Mouse (Mus musculus) neural tube, embryonic 15.5 days (tissue): ENCODE results near the gene Rnf214. TPM values are rescaled to one million over a fixed set of nuclear protein-coding genes. Genes with fewer than 3 reads are reported as not detected.
"Not testable (repeated sequence)": the region's sequence is repeated elsewhere in the genome, so short reads cannot be mapped to it uniquely, and the experiment has no call there.

Experiments
- ATAC-seq: fragments of 200-750 bp; cut with Nextera tagmentation; 2 replicates; pipeline ENCODE4 v1.8.0; 2017; ENCODE audit warnings: mild to moderate bottlenecking, moderate TSS enrichment, moderate library complexity; ENCODE audit not compliant: low FRiP score
- H3K27ac ChIP-seq: fragments of 300-500 bp; sonication (generic); replicated peaks from 2 replicates; pipeline ENCODE4 v1.5.1; 2015; ENCODE audit warnings: mild to moderate bottlenecking, inconsistent platforms
- H3K27me3 ChIP-seq: fragments of 300-500 bp; sonication (generic); replicated peaks from 2 replicates; pipeline ENCODE4 v1.6.1; 2015; ENCODE audit warnings: inconsistent platforms
- H3K36me3 ChIP-seq: fragments of 300-500 bp; sonication (generic); 2 replicates; pipeline ENCODE4 v1.6.1; 2015; ENCODE audit warnings: inconsistent platforms
- H3K4me1 ChIP-seq: fragments of 300-500 bp; sonication (generic); 2 replicates; pipeline ENCODE4 v1.6.1; 2015; ENCODE audit warnings: inconsistent platforms
- H3K4me2 ChIP-seq: fragments of 300-500 bp; sonication (generic); 2 replicates; pipeline ENCODE4 v1.6.1; 2015; ENCODE audit warnings: inconsistent platforms, mild to moderate bottlenecking, moderate library complexity
- H3K4me3 ChIP-seq: fragments of 300-500 bp; sonication (generic); replicated peaks from 2 replicates; pipeline ENCODE4 v1.5.1; 2015; ENCODE audit warnings: mild to moderate bottlenecking, inconsistent platforms
- H3K9ac ChIP-seq: fragments of 300-500 bp; sonication (generic); replicated peaks from 2 replicates; pipeline ENCODE4 v1.6.1; 2015; ENCODE audit warnings: mild to moderate bottlenecking, inconsistent platforms
- H3K9me3 ChIP-seq: fragments of 300-500 bp; sonication (generic); replicated peaks from 2 replicates; pipeline ENCODE4 v1.6.1; 2016; ENCODE audit warnings: inconsistent platforms
- WGBS: fragments of 180-500 bp; shearing (Covaris S2); methylation state at CpG from one replicate; pipeline ENCODE4 v1.1.7; 2015; ENCODE audit warnings: mixed read lengths; 5-methylcytosine and 5-hydroxymethylcytosine counted together
- polyA plus RNA-seq: library from polyadenylated mRNA; unstranded; fragments of >200 nt; fragmentation: Nextera tagmentation; extraction: Ambion mirVana; gene quantifications from 2 replicates; pipeline ENCODE4 v1.2.1, GENCODE M21; 2015

Gene Rnf214
- polyA plus RNA-seq, 1 experiment from 2014 or later, result 83.6 TPM

- no peak overlapping the region for H3K27ac ChIP-seq
- no peak overlapping the region for H3K4me3 ChIP-seq
- no peak overlapping the region for H3K9ac ChIP-seq
- no peak overlapping the region for H3K4me2 ChIP-seq
- H3K27me3 ChIP-seq, result no peaks in the 10 kb centered on the region
- peaks cover 44% of the 10 kb centered on the region for H3K4me1 ChIP-seq
- WGBS, result 74% methylated on average over 5 of the region's 5 CpGs
- no peaks in the 10 kb centered on the region for H3K9me3 ChIP-seq
- H3K36me3 ChIP-seq, result peaks cover 2% of the 10 kb centered on the region; the same call in 1 of the 2 replicates
- ATAC-seq, result no peak
Observed at GRCm38 (mm10) chr9:45846891-45847460, 59.7 kb downstream of the Rnf214 start.

DNA sequence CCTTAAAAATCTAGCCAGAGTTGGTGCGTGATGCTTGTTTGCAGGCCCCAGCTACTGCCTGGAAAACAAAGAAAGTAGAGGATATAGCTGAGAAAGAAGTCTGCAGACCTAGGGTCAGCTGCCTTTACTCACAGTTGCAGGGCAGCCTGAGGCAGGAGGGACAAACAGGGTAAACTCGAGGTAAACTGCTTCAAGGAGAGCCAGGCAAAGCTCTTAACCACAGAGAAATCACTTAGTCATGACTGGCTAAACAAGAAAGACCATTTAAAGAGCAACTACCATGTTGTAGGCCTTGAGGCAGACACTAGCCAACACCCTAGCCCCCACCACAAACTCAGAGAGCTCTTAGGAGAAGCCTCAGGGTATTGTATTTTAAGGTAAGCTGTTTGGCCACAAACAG lies 60.5 kb downstream of the Rnf214 start:
- not testable (repeated sequence) for ATAC-seq, H3K9me3 ChIP-seq, H3K9ac ChIP-seq, H3K36me3 ChIP-seq, H3K27me3 ChIP-seq, H3K4me3 ChIP-seq, H3K27ac ChIP-seq, H3K4me2 ChIP-seq
- WGBS, result 82% methylated on average over 2 of the region's 2 CpGs
- peaks cover 50% of the 10 kb centered on the region for H3K4me1 ChIP-seq

GRCm38 (mm10) chr9:45845541-45845940 lies 61.2 kb downstream of the Rnf214 start:
- WGBS, result 79% methylated on average over 3 of the region's 3 CpGs
- Histone ChIP-seq H3K9me3 (no peaks in the 10 kb centered on the region), H3K4me1 (peaks cover 50% of the 10 kb centered on the region), H3K36me3 (0 out of 2 replicates have a peak, but pooled peaks cover 2% of the 10 kb centered on the region), H3K4me2 (no peak overlapping the region), H3K9ac (no peak overlapping the region), H3K4me3 (no peak overlapping the region), H3K27ac (no peak overlapping the region), H3K27me3 (no peaks in the 10 kb centered on the region)
- no peak for ATAC-seq

DNA sequence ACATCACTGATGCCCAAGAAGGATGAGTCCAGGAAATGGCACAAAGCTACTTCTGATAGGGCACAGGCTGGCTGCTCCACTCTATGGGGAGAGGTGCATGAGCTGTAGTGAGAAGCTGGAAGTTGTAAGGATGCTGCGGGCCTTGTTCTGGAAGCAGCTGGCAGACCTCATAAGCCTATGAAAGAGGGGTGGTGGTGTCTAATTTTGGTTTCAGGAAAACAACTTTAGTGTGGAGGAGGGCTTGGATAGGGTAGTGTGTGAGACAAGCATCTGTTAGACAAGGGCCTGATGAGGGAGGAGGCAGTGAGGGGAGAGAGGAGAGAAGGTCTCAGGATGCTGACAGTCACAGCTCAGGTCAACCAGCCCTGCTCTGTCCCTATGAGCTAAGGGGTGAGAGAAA lies 62.9 kb downstream of the Rnf214 start:
- no peak overlapping the region for H3K4me2 ChIP-seq
- H3K4me3 ChIP-seq, result no peak overlapping the region
- H3K9ac ChIP-seq, result no peak overlapping the region
- no peaks in the 10 kb centered on the region for H3K9me3 ChIP-seq
- 96% methylated on average over 1 of the region's 1 CpGs for WGBS
- 0 out of 2 replicates have a peak, but pooled peaks cover 2% of the 10 kb centered on the region for H3K36me3 ChIP-seq
- H3K27me3 ChIP-seq, result no peaks in the 10 kb centered on the region
- H3K4me1 ChIP-seq, result peaks cover 46% of the 10 kb centered on the region
- H3K27ac ChIP-seq, result no peak overlapping the region
- no peak for ATAC-seq

GRCm38 (mm10) chr9:45843007-45843406 lies 63.7 kb downstream of the Rnf214 start:
- peaks cover 43% of the 10 kb centered on the region for H3K4me1 ChIP-seq
- ATAC-seq, result no peak
- H3K4me2 ChIP-seq, result no peak overlapping the region
- WGBS, result 83% methylated on average over 5 of the region's 5 CpGs
- H3K27ac ChIP-seq, result no peak overlapping the region
- H3K9ac ChIP-seq, result no peak overlapping the region
- 0 out of 2 replicates have a peak, but pooled peaks cover 2% of the 10 kb centered on the region for H3K36me3 ChIP-seq
- no peaks in the 10 kb centered on the region for H3K27me3 ChIP-seq
- H3K4me3 ChIP-seq, result no peak overlapping the region
- no peaks in the 10 kb centered on the region for H3K9me3 ChIP-seq

DNA sequence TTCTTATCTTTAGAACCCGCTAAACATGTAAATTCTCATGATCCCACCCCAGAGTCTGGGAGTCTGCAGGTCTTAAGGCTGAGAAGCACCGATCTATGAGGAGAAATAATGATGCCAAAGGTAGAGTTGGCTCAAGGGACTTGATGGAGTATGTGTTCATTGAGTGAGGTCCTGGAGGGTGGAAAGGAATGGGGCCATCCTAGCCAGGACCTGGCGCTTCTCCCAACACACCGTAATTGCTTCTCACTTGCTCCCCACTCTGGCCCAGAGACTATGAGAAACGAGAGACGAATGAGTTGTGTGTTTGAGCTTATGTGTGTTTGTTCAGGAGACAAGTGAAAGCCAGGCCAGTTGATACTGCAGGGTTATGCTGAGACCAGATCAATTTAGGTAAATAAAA lies 65.3 kb downstream of the Rnf214 start:
- no peak for ATAC-seq
- Histone ChIP-seq H3K27ac (no peak overlapping the region), H3K27me3 (no peaks in the 10 kb centered on the region), H3K9me3 (no peaks in the 10 kb centered on the region), H3K4me2 (peak overlapping the region; percentile 96), H3K36me3 (0 out of 2 replicates have a peak, but pooled peaks cover 2% of the 10 kb centered on the region), H3K4me1 (peaks cover 45% of the 10 kb centered on the region), H3K9ac (no peak overlapping the region), H3K4me3 (no peak overlapping the region)
- WGBS, result 78% methylated on average over 6 of the region's 6 CpGs

- H3K4me1 ChIP-seq, result peaks cover 45% of the 10 kb centered on the region
- H3K9me3 ChIP-seq, result no peaks in the 10 kb centered on the region
- H3K4me3 ChIP-seq, result peak overlapping the region; percentile 93
- WGBS, result 71% methylated on average over 5 of the region's 5 CpGs
- H3K27ac ChIP-seq, result no peak overlapping the region
- H3K27me3 ChIP-seq, result no peaks in the 10 kb centered on the region
- ATAC-seq, result no peak
- H3K9ac ChIP-seq, result peak overlapping the region; percentile 97; the same call in 1 of the 2 replicates
- 0 out of 2 replicates have a peak, but pooled peaks cover 2% of the 10 kb centered on the region for H3K36me3 ChIP-seq
- H3K4me2 ChIP-seq, result peak overlapping the region; percentile 96
Observed at GRCm38 (mm10) chr9:45840331-45840730, 66.4 kb downstream of the Rnf214 start.

DNA sequence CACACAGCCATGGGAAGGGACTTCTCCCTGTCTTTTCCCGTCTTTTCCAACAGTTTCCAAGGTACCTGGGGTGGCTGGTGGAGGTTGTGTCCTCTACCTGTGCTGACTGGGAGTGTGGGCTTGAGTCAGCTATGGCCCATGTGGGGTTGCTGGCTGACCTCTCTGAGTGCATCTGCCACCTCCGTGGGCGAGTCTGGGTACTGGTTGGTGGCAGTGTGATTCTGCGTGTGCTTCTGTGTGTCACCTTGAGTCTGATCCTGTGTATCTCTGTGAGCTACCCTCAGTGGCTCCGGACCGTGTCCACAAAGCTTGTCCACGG lies 66.8 kb downstream of the Rnf214 start:
- 0 out of 2 replicates have a peak, but pooled peaks cover 2% of the 10 kb centered on the region for H3K36me3 ChIP-seq
- no peak overlapping the region for H3K27ac ChIP-seq
- H3K9me3 ChIP-seq, result no peaks in the 10 kb centered on the region
- ATAC-seq, result no peak
- peak overlapping the region; percentile 97 for H3K9ac ChIP-seq
- peaks cover 45% of the 10 kb centered on the region for H3K4me1 ChIP-seq
- H3K4me3 ChIP-seq, result peak overlapping the region; percentile 93
- no peaks in the 10 kb centered on the region for H3K27me3 ChIP-seq
- H3K4me2 ChIP-seq, result peak overlapping the region; percentile 96
- 77% methylated on average over 7 of the region's 7 CpGs for WGBS

- H3K27ac ChIP-seq, result peak overlapping the region; percentile 82
- WGBS, result 16% methylated on average over 16 of the region's 17 CpGs
- peaks cover 45% of the 10 kb centered on the region for H3K4me1 ChIP-seq
- 0 out of 2 replicates have a peak, but pooled peaks cover 2% of the 10 kb centered on the region for H3K36me3 ChIP-seq
- peak; percentile 39; the same call in 1 of the 2 replicates for ATAC-seq
- H3K4me3 ChIP-seq, result peak overlapping the region; percentile 93
- no peaks in the 10 kb centered on the region for H3K9me3 ChIP-seq
- H3K4me2 ChIP-seq, result peak overlapping the region; percentile 96
- H3K9ac ChIP-seq, result peak overlapping the region; percentile 97
- no peaks in the 10 kb centered on the region for H3K27me3 ChIP-seq
Observed at GRCm38 (mm10) chr9:45839139-45839981, 67.4 kb downstream of the Rnf214 start.

- H3K27ac ChIP-seq, result peak within 1 kb of the TSS; percentile 82
- WGBS, result 1% methylated on average over 40 of the region's 40 CpGs
- peaks cover 45% of the 10 kb centered on the region for H3K4me1 ChIP-seq
- H3K9ac ChIP-seq, result peak within 1 kb of the TSS; percentile 97
- 0 out of 2 replicates have a peak, but pooled peaks cover 2% of the 10 kb centered on the region for H3K36me3 ChIP-seq
- H3K27me3 ChIP-seq, result no peaks in the 10 kb centered on the region
- H3K4me3 ChIP-seq, result peak within 1 kb of the TSS; percentile 93
- peak; percentile 93 for ATAC-seq
- no peaks in the 10 kb centered on the region for H3K9me3 ChIP-seq
- peak within 1 kb of the TSS; percentile 96 for H3K4me2 ChIP-seq
Observed at GRCm38 (mm10) chr9:45838434-45839138, 68.1 kb downstream of the Rnf214 start, which contains the start of gene Bace1. Gene Bace1, plus strand, starts transcription at chr9:45838580.

DNA sequence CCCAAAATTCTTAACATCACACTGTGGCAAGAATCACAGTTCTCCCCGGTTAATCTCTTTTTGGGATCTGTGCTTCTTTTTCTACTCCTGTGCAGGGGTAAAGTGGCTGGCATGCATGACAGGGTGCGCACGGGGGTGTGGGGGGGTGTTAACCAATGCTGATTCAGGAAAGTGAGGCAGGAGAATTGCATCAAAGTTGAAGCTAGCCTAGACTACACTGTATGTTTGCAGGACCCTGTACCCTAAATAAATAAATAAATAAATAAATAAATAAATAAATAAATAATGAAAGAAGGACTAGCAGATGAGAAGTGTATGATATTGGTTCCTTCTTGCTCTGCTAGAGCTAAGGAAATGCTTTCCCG lies 68.7 kb downstream of the Rnf214 start:
- Histone ChIP-seq H3K4me3 (peak overlapping the region; percentile 93), H3K4me2 (peak overlapping the region; percentile 96), H3K27me3 (no peaks in the 10 kb centered on the region), H3K36me3 (0 out of 2 replicates have a peak, but pooled peaks cover 2% of the 10 kb centered on the region), H3K9ac (no peak overlapping the region; the same call in none of the 2 replicates), H3K9me3 (no peaks in the 10 kb centered on the region), H3K27ac (no peak overlapping the region; the same call in 1 of the 2 replicates), H3K4me1 (peaks cover 42% of the 10 kb centered on the region)
- no peak for ATAC-seq
- WGBS, result 24% methylated on average over 4 of the region's 4 CpGs
